Mouse (Mus musculus) liver, embryonic 14.5 days (tissue): ENCODE data around the gene Krtap3-3. TPM values are rescaled to one million over a fixed set of nuclear protein-coding genes. Genes with fewer than 3 reads are reported as not detected.

ENCODE experiments used
- ATAC-seq: fragments of 200-750 bp; cut with Nextera tagmentation; 2 replicates; pipeline ENCODE4 v1.8.0; 2017; ENCODE audit warnings: moderate number of reproducible peaks, mild to moderate bottlenecking, moderate library complexity; ENCODE audit not compliant: insufficient read depth
- DNase-seq, 3 experiments: peaks; one replicate each; pipeline ENCODE4 v3.0.0-alpha.2; 2012 to 2013; ENCODE audit warnings: low read depth in 3 of 3, low spot score in 3 of 3
- H3K27ac ChIP-seq: fragments of 300-500 bp; sonication (generic); 2 replicates; pipeline ENCODE4 v1.5.1; 2014; ENCODE audit warnings: moderate library complexity, mild to moderate bottlenecking, control low read depth, inconsistent platforms
- H3K27me3 ChIP-seq: fragments of 300-500 bp; sonication (generic); 2 replicates; pipeline ENCODE4 v1.6.1; 2014; ENCODE audit warnings: mild to moderate bottlenecking, low read length, moderate library complexity; ENCODE audit not compliant: control insufficient read depth, insufficient read depth
- H3K36me3 ChIP-seq: fragments of 300-500 bp; sonication (generic); replicated peaks from 2 replicates; pipeline ENCODE4 v1.6.1; 2014; ENCODE audit warnings: low read depth; ENCODE audit not compliant: control insufficient read depth, insufficient read depth
- H3K4me1 ChIP-seq, 2 experiments: fragments of 200-500 bp in 1 of 2; fragments of 300-500 bp in 1 of 2; sonication (generic) in 1 of 2; replicated peaks; 2 replicates each; pipeline ENCODE4 v1.6.1; 2012 to 2014; ENCODE audit warnings: antibody characterized with exemption in 1 of 2, inconsistent platforms in 1 of 2, low read length in 1 of 2; ENCODE audit not compliant: control insufficient read depth in 2 of 2, insufficient read depth in 2 of 2
- H3K4me2 ChIP-seq: fragments of 300-500 bp; sonication (generic); 2 replicates; pipeline ENCODE4 v1.6.1; 2014; ENCODE audit warnings: low read depth, mild to moderate bottlenecking, control low read depth, moderate library complexity
- H3K4me3 ChIP-seq, 2 experiments: fragments of 200-500 bp in 1 of 2; fragments of 300-500 bp in 1 of 2; sonication (generic) in 1 of 2; 2 replicates each; pipeline ENCODE4 v1.5.1; 2012 to 2014; ENCODE audit warnings: low read depth in 2 of 2, low read length in 2 of 2, mild to moderate bottlenecking in 2 of 2, control low read depth in 1 of 2, inconsistent platforms in 1 of 2, moderate library complexity in 1 of 2; ENCODE audit not compliant: insufficient read depth in 1 of 2
- H3K9ac ChIP-seq: fragments of 300-500 bp; sonication (generic); replicated peaks from 2 replicates; pipeline ENCODE4 v1.6.1; 2014; ENCODE audit warnings: mild to moderate bottlenecking, control low read depth, moderate library complexity
- H3K9me3 ChIP-seq: fragments of 300-500 bp; sonication (generic); 2 replicates; pipeline ENCODE4 v1.6.1; 2016; ENCODE audit warnings: low read length, mixed read lengths; ENCODE audit not compliant: control insufficient read depth
- CTCF ChIP-seq: IDR thresholded peaks from 2 replicates; pipeline ENCODE4 v1.5.1; 2016; ENCODE audit warnings: antibody characterized with exemption, low read depth, control low read depth
- EP300 ChIP-seq: IDR thresholded peaks from 2 replicates; pipeline ENCODE4 v1.6.1; 2016; ENCODE audit warnings: antibody characterized with exemption, low read depth
- WGBS: fragments of 180-500 bp; shearing (Covaris S2); extraction: QIAGEN DNeasy Blood & Tissue Kit; methylation state at CpG from one replicate; pipeline ENCODE4 v1.1.7; 2014; ENCODE audit not compliant: insufficient replicate concordance; 5-methylcytosine and 5-hydroxymethylcytosine counted together
- polyA plus RNA-seq, 2 experiments: library from polyadenylated mRNA; depleted of rRNA in 1 of 2; stranded (reverse) in 1 of 2; unstranded in 1 of 2; fragments of >200 nt; fragmentation: Nextera tagmentation in 1 of 2; extraction: Ambion mirVana in 1 of 2; gene quantifications; 2 replicates each; pipeline versions ENCODE4 v1.2.1 to v1.2.3; 2012 to 2014

The Krtap3-3 gene
- polyA plus RNA-seq, 2 experiments: not detected

DNA sequence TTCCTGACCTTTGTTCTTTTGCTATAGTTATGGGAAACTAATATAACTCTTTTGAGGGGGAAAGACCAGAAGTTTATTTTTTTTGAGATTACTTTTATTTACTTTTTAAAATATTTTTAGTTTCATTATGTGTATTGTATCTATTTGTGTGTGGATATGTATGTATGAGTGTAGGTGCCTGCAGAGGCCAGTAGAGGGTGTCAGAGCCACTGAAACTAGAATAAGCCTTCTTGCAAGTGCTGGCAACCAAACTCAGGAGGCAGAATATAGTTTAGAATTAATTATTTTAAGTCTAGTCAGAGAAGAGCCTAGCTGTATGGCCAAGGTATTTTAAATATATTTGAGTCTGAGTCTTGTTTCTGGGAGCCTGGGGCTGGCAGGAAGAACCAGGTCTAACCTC, 2.8 kb downstream of the Krtap3-3 start:
- Histone ChIP-seq H3K4me1 (no peaks in the 10 kb centered on the region), H3K36me3 (no peaks in the 10 kb centered on the region), H3K9ac (no peak overlapping the region), H3K27me3 (no peaks in the 10 kb centered on the region), H3K9me3 (no peaks in the 10 kb centered on the region), H3K4me2 (no peak overlapping the region), H3K4me3 (no peak overlapping the region), H3K27ac (no peak overlapping the region)
- ATAC-seq (no peak), DNase-seq (no peak)
- TF ChIP-seq EP300: no peak
- TF ChIP-seq CTCF: no peak

DNA sequence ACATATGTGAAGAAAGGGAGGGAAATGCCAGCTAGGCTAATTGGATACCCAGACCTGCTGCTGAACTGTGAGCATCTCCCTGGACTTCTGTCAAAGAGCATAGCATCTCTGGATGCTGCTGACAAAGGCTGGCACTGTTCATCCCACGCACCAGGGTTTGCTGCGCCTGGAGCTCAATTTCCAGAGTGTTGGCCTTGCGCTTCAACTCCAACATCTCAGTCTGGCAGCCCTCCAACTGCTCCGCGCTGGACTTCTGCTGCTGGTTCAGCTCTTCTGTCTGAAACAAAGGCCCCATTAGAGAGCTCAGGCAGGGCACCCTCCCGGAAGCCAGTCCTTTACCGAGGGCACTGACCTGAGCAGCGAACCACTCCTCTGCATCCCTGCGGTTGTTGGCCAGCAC, 10.9 kb downstream of the Krtap3-3 start:
- no peak overlapping the region for H3K4me2 ChIP-seq

DNA sequence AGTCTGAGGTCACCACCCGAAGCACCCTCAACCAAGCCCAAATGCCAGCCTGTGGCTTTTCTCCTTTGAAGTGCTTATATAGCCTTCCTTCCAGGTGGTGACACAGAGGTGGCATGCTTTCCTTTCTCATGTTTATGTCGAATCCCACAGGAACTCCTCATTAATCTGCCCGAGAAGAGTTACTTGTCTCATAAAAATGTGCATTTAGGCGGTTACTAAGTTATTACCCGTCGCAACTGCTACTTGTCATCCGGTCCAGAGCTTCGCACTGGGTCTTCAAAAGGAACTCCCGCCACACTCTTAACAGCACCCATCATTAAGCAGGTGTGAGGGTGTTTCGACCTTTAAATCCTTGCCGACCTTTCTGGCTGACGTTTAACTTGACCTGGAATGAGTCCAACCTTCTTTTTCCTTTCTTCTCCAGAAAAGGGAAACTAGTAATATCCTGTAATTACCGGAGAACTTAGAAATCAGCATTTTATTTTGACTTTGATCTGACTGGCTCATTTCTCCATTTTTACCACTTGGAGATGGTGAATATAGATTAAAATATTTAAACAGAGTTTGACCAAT, 29.3 kb downstream of the Krtap3-3 start, which contains the start of gene Krt39:
TSS of gene Krt39 (minus strand) at position 51 of the 573 bp plus-strand sequence.
- TF ChIP-seq CTCF: no peak
- TF ChIP-seq EP300: no peak
- H3K4me3 ChIP-seq: no peak within 1 kb of the TSS
- no peaks in the 10 kb centered on the region for H3K27me3 ChIP-seq
- no peak within 1 kb of the TSS for H3K27ac ChIP-seq
- ATAC-seq (no peak), DNase-seq (no peak)
- WGBS: 67% methylated on average over 13 of the region's 13 CpGs
- H3K4me1 ChIP-seq: no peaks in the 10 kb centered on the region
- no peak within 1 kb of the TSS for H3K4me2 ChIP-seq
- no peaks in the 10 kb centered on the region for H3K36me3 ChIP-seq
- H3K9ac ChIP-seq: no peak within 1 kb of the TSS
- no peaks in the 10 kb centered on the region for H3K9me3 ChIP-seq

More for the DNA sequence above, 10.9 kb downstream of the Krtap3-3 start:
- DNase-seq (no peak), ATAC-seq (no peak)
- Histone ChIP-seq H3K4me1 (no peaks in the 10 kb centered on the region), H3K9me3 (no peaks in the 10 kb centered on the region), H3K27ac (no peak overlapping the region), H3K4me3 (no peak overlapping the region), H3K27me3 (no peaks in the 10 kb centered on the region), H3K36me3 (no peaks in the 10 kb centered on the region), H3K9ac (no peak overlapping the region)
- TF ChIP-seq EP300: no peak
- no peak for TF ChIP-seq CTCF
- WGBS: 75% methylated on average over 9 of the region's 9 CpGs

DNA sequence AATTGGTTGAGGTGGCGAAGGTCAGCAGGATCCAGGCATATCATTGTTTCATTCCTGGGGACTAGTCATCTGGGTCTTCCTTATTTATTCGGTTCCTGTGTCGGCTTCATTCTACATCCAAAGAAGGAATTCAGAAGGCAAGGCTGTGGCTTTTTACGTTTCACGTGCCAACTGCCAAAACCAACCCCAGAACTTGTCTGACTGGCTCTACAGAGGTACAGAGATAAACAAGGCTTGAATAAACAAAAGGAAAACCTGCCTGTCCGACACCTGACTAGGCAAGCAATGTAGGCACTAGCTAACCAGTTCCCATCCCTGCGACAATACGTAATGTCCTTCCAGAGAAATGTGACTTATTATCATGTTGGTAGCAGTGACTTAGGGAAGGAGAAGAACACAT, 36.6 kb downstream of the Krtap3-3 start:
- H3K4me1 ChIP-seq: no peaks in the 10 kb centered on the region
- DNase-seq (no peak), ATAC-seq (no peak)
- WGBS: 61% methylated on average over 8 of the region's 8 CpGs
- no peaks in the 10 kb centered on the region for H3K9me3 ChIP-seq
- no peaks in the 10 kb centered on the region for H3K36me3 ChIP-seq
- no peak for TF ChIP-seq CTCF
- TF ChIP-seq EP300: no peak
- H3K4me3 ChIP-seq: no peak overlapping the region
- H3K27me3 ChIP-seq: no peaks in the 10 kb centered on the region
- no peak overlapping the region for H3K4me2 ChIP-seq
- no peak overlapping the region for H3K9ac ChIP-seq
- H3K27ac ChIP-seq: no peak overlapping the region

Other genes with a start within 250 kb of the Krtap3-3 start
Only the 30 nearest of the 34 such genes appear.
- not detected in 2 replicates for gene Krt25, start 227.9 kb downstream of the Krtap3-3 start, polyA plus RNA-seq (2012; rRNA removed)
- not detected in 2 replicates for gene Krt25, start 227.9 kb downstream of the Krtap3-3 start, polyA plus RNA-seq (2014; fragmentation: Nextera tagmentation; extraction: Ambion mirVana)
- gene Krt26, start 212.9 kb downstream of the Krtap3-3 start, polyA plus RNA-seq (2012; rRNA removed): not detected in 2 replicates
- not detected in 2 replicates for gene Krt26, start 212.9 kb downstream of the Krtap3-3 start, polyA plus RNA-seq (2014; fragmentation: Nextera tagmentation; extraction: Ambion mirVana)
- not detected in 2 replicates for gene Krt27, start 199.8 kb downstream of the Krtap3-3 start, polyA plus RNA-seq (2012; rRNA removed)
- gene Krt27, start 199.8 kb downstream of the Krtap3-3 start, polyA plus RNA-seq (2014; fragmentation: Nextera tagmentation; extraction: Ambion mirVana): not detected in 2 replicates
- 0.02 TPM in 1 of 2 replicates, not detected in the other for gene Krt28, start 176.0 kb downstream of the Krtap3-3 start, polyA plus RNA-seq (2012; rRNA removed)
- gene Krt28, start 176.0 kb downstream of the Krtap3-3 start, polyA plus RNA-seq (2014; fragmentation: Nextera tagmentation; extraction: Ambion mirVana): not detected in 2 replicates
- gene Krt10, start 161.5 kb downstream of the Krtap3-3 start, polyA plus RNA-seq (2012; rRNA removed): 1.3 and 1.6 TPM in 2 replicates
- gene Krt10, start 161.5 kb downstream of the Krtap3-3 start, polyA plus RNA-seq (2014; fragmentation: Nextera tagmentation; extraction: Ambion mirVana): 3.2 and 5.1 TPM in 2 replicates
- gene Krt12, start 128.6 kb downstream of the Krtap3-3 start, polyA plus RNA-seq (2012; rRNA removed): not detected in 2 replicates
- not detected in 2 replicates for gene Krt12, start 128.6 kb downstream of the Krtap3-3 start, polyA plus RNA-seq (2014; fragmentation: Nextera tagmentation; extraction: Ambion mirVana)
- gene Krt20, start 112.7 kb downstream of the Krtap3-3 start, polyA plus RNA-seq (2012; rRNA removed): 8.5 and 15.2 TPM in 2 replicates
- 20.0 and 21.6 TPM in 2 replicates for gene Krt20, start 112.7 kb downstream of the Krtap3-3 start, polyA plus RNA-seq (2014; fragmentation: Nextera tagmentation; extraction: Ambion mirVana)
- 0.24 and 0.32 TPM in 2 replicates for gene Krt23, start 57.7 kb downstream of the Krtap3-3 start, polyA plus RNA-seq (2012; rRNA removed)
- gene Krt23, start 57.7 kb downstream of the Krtap3-3 start, polyA plus RNA-seq (2014; fragmentation: Nextera tagmentation; extraction: Ambion mirVana): 0.24 and 1.00 TPM in 2 replicates
- gene Krt39, start 29.5 kb downstream of the Krtap3-3 start, polyA plus RNA-seq (2012; rRNA removed): not detected in 2 replicates
- not detected in 2 replicates for gene Krt39, start 29.5 kb downstream of the Krtap3-3 start, polyA plus RNA-seq (2014; fragmentation: Nextera tagmentation; extraction: Ambion mirVana)
- gene Krt40, start 7.7 kb downstream of the Krtap3-3 start, polyA plus RNA-seq (2012; rRNA removed): not detected in 2 replicates
- gene Krt40, start 7.7 kb downstream of the Krtap3-3 start, polyA plus RNA-seq (2014; fragmentation: Nextera tagmentation; extraction: Ambion mirVana): not detected in 2 replicates
- not detected in 2 replicates for gene Krtap3-2, start 6.0 kb upstream of the Krtap3-3 start, polyA plus RNA-seq (2012; rRNA removed)
- gene Krtap3-2, start 6.0 kb upstream of the Krtap3-3 start, polyA plus RNA-seq (2014; fragmentation: Nextera tagmentation; extraction: Ambion mirVana): not detected in 2 replicates
- gene Gm11939, start 8.6 kb upstream of the Krtap3-3 start, polyA plus RNA-seq (2012; rRNA removed): not detected in 2 replicates
- gene Gm11939, start 8.6 kb upstream of the Krtap3-3 start, polyA plus RNA-seq (2014; fragmentation: Nextera tagmentation; extraction: Ambion mirVana): not detected in 2 replicates
- not detected in 2 replicates for gene Krtap3-1, start 15.8 kb upstream of the Krtap3-3 start, polyA plus RNA-seq (2012; rRNA removed)
- gene Krtap3-1, start 15.8 kb upstream of the Krtap3-3 start, polyA plus RNA-seq (2014; fragmentation: Nextera tagmentation; extraction: Ambion mirVana): not detected in 2 replicates
- not detected in 2 replicates for gene Krtap1-5, start 30.2 kb upstream of the Krtap3-3 start, polyA plus RNA-seq (2012; rRNA removed)
- gene Krtap1-5, start 30.2 kb upstream of the Krtap3-3 start, polyA plus RNA-seq (2014; fragmentation: Nextera tagmentation; extraction: Ambion mirVana): not detected in 2 replicates
- gene Krtap1-4, start 32.8 kb upstream of the Krtap3-3 start, polyA plus RNA-seq (2012; rRNA removed): not detected in 2 replicates
- gene Krtap1-4, start 32.8 kb upstream of the Krtap3-3 start, polyA plus RNA-seq (2014; fragmentation: Nextera tagmentation; extraction: Ambion mirVana): not detected in 2 replicates
- gene Krtap1-3, start 40.5 kb upstream of the Krtap3-3 start, polyA plus RNA-seq (2012; rRNA removed): not detected in 2 replicates
- gene Krtap1-3, start 40.5 kb upstream of the Krtap3-3 start, polyA plus RNA-seq (2014; fragmentation: Nextera tagmentation; extraction: Ambion mirVana): not detected in 2 replicates
- gene Krtap9-3, start 47.2 kb upstream of the Krtap3-3 start, polyA plus RNA-seq (2012; rRNA removed): not detected in 2 replicates
- not detected in 2 replicates for gene Krtap9-3, start 47.2 kb upstream of the Krtap3-3 start, polyA plus RNA-seq (2014; fragmentation: Nextera tagmentation; extraction: Ambion mirVana)
- gene Gm11938, start 52.4 kb upstream of the Krtap3-3 start, polyA plus RNA-seq (2012; rRNA removed): not detected in 2 replicates
- gene Gm11938, start 52.4 kb upstream of the Krtap3-3 start, polyA plus RNA-seq (2014; fragmentation: Nextera tagmentation; extraction: Ambion mirVana): not detected in 2 replicates
- gene Gm11937, start 59.3 kb upstream of the Krtap3-3 start, polyA plus RNA-seq (2012; rRNA removed): not detected in 2 replicates
- gene Gm11937, start 59.3 kb upstream of the Krtap3-3 start, polyA plus RNA-seq (2014; fragmentation: Nextera tagmentation; extraction: Ambion mirVana): not detected in 2 replicates
- gene Krtap2-4, start 64.0 kb upstream of the Krtap3-3 start, polyA plus RNA-seq (2012; rRNA removed): not detected in 2 replicates
- not detected in 2 replicates for gene Krtap2-4, start 64.0 kb upstream of the Krtap3-3 start, polyA plus RNA-seq (2014; fragmentation: Nextera tagmentation; extraction: Ambion mirVana)
- not detected in 2 replicates for gene Gm11562, start 69.6 kb upstream of the Krtap3-3 start, polyA plus RNA-seq (2012; rRNA removed)
- not detected in 2 replicates for gene Gm11562, start 69.6 kb upstream of the Krtap3-3 start, polyA plus RNA-seq (2014; fragmentation: Nextera tagmentation; extraction: Ambion mirVana)
- gene Krtap4-1, start 77.4 kb upstream of the Krtap3-3 start, polyA plus RNA-seq (2012; rRNA removed): not detected in 2 replicates
- not detected in 2 replicates for gene Krtap4-1, start 77.4 kb upstream of the Krtap3-3 start, polyA plus RNA-seq (2014; fragmentation: Nextera tagmentation; extraction: Ambion mirVana)
- gene Krtap4-2, start 84.2 kb upstream of the Krtap3-3 start, polyA plus RNA-seq (2012; rRNA removed): not detected in 2 replicates
- gene Krtap4-2, start 84.2 kb upstream of the Krtap3-3 start, polyA plus RNA-seq (2014; fragmentation: Nextera tagmentation; extraction: Ambion mirVana): not detected in 2 replicates
- not detected in 2 replicates for gene Krtap4-7, start 93.2 kb upstream of the Krtap3-3 start, polyA plus RNA-seq (2012; rRNA removed)
- not detected in 2 replicates for gene Krtap4-7, start 93.2 kb upstream of the Krtap3-3 start, polyA plus RNA-seq (2014; fragmentation: Nextera tagmentation; extraction: Ambion mirVana)
- gene Gm11555, start 99.4 kb upstream of the Krtap3-3 start, polyA plus RNA-seq (2012; rRNA removed): not detected in 2 replicates
- not detected in 2 replicates for gene Gm11555, start 99.4 kb upstream of the Krtap3-3 start, polyA plus RNA-seq (2014; fragmentation: Nextera tagmentation; extraction: Ambion mirVana)
- not detected in 2 replicates for gene Gm11563, start 108.1 kb upstream of the Krtap3-3 start, polyA plus RNA-seq (2012; rRNA removed)
- not detected in 2 replicates for gene Gm11563, start 108.1 kb upstream of the Krtap3-3 start, polyA plus RNA-seq (2014; fragmentation: Nextera tagmentation; extraction: Ambion mirVana)
- gene Krtap4-6, start 115.1 kb upstream of the Krtap3-3 start, polyA plus RNA-seq (2012; rRNA removed): not detected in 2 replicates
- gene Krtap4-6, start 115.1 kb upstream of the Krtap3-3 start, polyA plus RNA-seq (2014; fragmentation: Nextera tagmentation; extraction: Ambion mirVana): not detected in 2 replicates
- gene Gm14190, start 139.9 kb upstream of the Krtap3-3 start, polyA plus RNA-seq (2012; rRNA removed): not detected in 2 replicates
- not detected in 2 replicates for gene Gm14190, start 139.9 kb upstream of the Krtap3-3 start, polyA plus RNA-seq (2014; fragmentation: Nextera tagmentation; extraction: Ambion mirVana)
- gene Gm14180, start 183.4 kb upstream of the Krtap3-3 start, polyA plus RNA-seq (2012; rRNA removed): not detected in 2 replicates
- gene Gm14180, start 183.4 kb upstream of the Krtap3-3 start, polyA plus RNA-seq (2014; fragmentation: Nextera tagmentation; extraction: Ambion mirVana): not detected in 2 replicates
- not detected in 2 replicates for gene Gm11595, start 222.0 kb upstream of the Krtap3-3 start, polyA plus RNA-seq (2012; rRNA removed)
- not detected in 2 replicates for gene Gm11595, start 222.0 kb upstream of the Krtap3-3 start, polyA plus RNA-seq (2014; fragmentation: Nextera tagmentation; extraction: Ambion mirVana)